Mouse (Mus musculus): ENCODE data around the gene Cyp2c37. TPM values are rescaled to one million over a fixed set of nuclear protein-coding genes. Genes with fewer than 3 reads are reported as not detected.
"Not testable (repeated sequence)": the region's sequence is repeated elsewhere in the genome, so short reads cannot be mapped to it uniquely, and the experiment has no call there.

Cyp2c37 gene
- not detected in 2 replicates for total RNA-seq (2014; fragmentation: Nextera tagmentation)
- total RNA-seq (2017), result not detected in 2 replicates

- ATAC-seq (replicated peaks; ENCODE audit: poor library complexity, severe bottlenecking), result not testable (repeated sequence)
These were observed at the start of gene Cyp2c37 for GRCm38 (mm10) chr19:39992140-39992539. Gene Cyp2c37, plus strand, starts transcription at chr19:39992424.

GRCm38 (mm10) chr19:39960861-39961260 is 31.4 kb upstream of the Cyp2c37 start:
- not testable (repeated sequence) for ATAC-seq (replicated peaks; ENCODE audit: poor library complexity, severe bottlenecking)

GRCm38 (mm10) chr19:39971096-39971495 is 21.1 kb upstream of the Cyp2c37 start:
- ATAC-seq (replicated peaks; ENCODE audit: poor library complexity, severe bottlenecking), result not testable (repeated sequence)

- no peak for ATAC-seq (replicated peaks; ENCODE audit: poor library complexity, severe bottlenecking)
These were observed 2.8 kb upstream of the Cyp2c37 start for GRCm38 (mm10) chr19:39989471-39989870.

Other genes starting within 250 kb of the Cyp2c37 start
- gene Cyp2c40, start 179.6 kb upstream of the Cyp2c37 start, total RNA-seq (2014; fragmentation: Nextera tagmentation), result not detected in 2 replicates
- gene Cyp2c40, start 179.6 kb upstream of the Cyp2c37 start, total RNA-seq (2017), result not detected in 2 replicates
- not detected in 2 replicates for gene Cyp2c69, start 105.6 kb upstream of the Cyp2c37 start, total RNA-seq (2014; fragmentation: Nextera tagmentation)
- gene Cyp2c69, start 105.6 kb upstream of the Cyp2c37 start, total RNA-seq (2017), result not detected in 2 replicates
- gene Cyp2c54, start 81.4 kb downstream of the Cyp2c37 start, total RNA-seq (2014; fragmentation: Nextera tagmentation), result not detected in 2 replicates
- not detected in 2 replicates for gene Cyp2c54, start 81.4 kb downstream of the Cyp2c37 start, total RNA-seq (2017)
- gene Cyp2c50, start 97.3 kb downstream of the Cyp2c37 start, total RNA-seq (2014; fragmentation: Nextera tagmentation), result not detected in 2 replicates
- gene Cyp2c50, start 97.3 kb downstream of the Cyp2c37 start, total RNA-seq (2017), result not detected in 2 replicates
- gene Cyp2c70, start 194.9 kb downstream of the Cyp2c37 start, total RNA-seq (2014; fragmentation: Nextera tagmentation), result not detected in 2 replicates
- not detected in 2 replicates for gene Cyp2c70, start 194.9 kb downstream of the Cyp2c37 start, total RNA-seq (2017)